Mouse (Mus musculus): Measurements from ENCODE around the gene Dgkb.

The Dgkb gene

DNA sequence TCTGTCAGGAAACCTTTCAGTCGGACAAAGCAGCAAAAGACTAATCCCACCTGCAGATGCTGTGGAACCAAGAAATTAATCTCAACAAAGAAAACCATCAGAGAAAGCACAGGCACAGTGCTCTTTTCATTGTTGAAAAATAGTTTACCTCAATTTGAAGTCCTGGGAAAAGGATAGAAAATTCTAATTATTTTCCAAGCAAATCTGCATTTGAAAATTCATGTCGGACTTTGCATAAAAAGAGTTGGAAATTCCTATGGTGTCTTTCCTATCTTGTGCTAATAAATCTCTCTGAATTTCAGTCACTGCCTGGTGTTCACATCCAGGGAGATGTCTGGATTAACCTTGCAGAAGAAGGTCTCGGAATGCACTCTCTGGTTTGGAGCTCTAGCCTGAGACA is at the start of gene Dgkb:
Gene Dgkb, plus strand, starts transcription at position 301 of the 400 bp plus-strand sequence.
- no peak for DNase-seq (ENCODE audit: low read depth, low spot score)

DNA sequence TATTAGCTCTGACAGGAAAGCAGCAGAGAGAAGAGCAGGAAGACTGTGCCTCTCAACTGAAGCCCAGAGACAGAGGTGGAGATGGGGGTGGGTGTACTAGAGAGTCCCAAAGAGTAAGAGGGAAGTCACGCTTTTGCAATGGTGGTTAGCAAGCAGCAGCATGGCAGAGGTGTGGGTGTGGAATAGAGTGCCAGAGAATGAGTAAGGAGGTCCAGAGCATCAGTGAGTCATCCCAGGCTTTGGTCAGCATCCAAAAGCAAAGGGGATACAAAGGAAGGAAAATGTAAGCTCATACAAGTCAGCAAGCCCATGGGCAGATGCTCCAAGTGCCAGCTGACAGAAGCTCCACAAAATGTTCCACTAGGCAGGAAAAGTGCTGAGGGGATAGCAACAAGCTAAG is 47.7 kb upstream of the Dgkb start:
- DNase-seq (ENCODE audit: low read depth, low spot score): no peak

GRCm38 (mm10) chr12:37773681-37774357 is 43.7 kb upstream of the Dgkb start:
- DNase-seq (ENCODE audit: low read depth, low spot score): peak; percentile 70

- no peak for DNase-seq (ENCODE audit: low read depth, low spot score)
These were observed 42.9 kb upstream of the Dgkb start for GRCm38 (mm10) chr12:37774591-37774990.

GRCm38 (mm10) chr12:37796265-37796928 is 21.1 kb upstream of the Dgkb start:
- DNase-seq (ENCODE audit: low read depth, low spot score): no peak

- no peak for DNase-seq (ENCODE audit: low read depth, low spot score)
These were observed 3.4 kb upstream of the Dgkb start for GRCm38 (mm10) chr12:37814122-37814521.

GRCm38 (mm10) chr12:37821052-37821810 is 3.7 kb downstream of the Dgkb start:
- DNase-seq (ENCODE audit: low read depth, low spot score): no peak

GRCm38 (mm10) chr12:37880042-37881017 is 62.8 kb downstream of the Dgkb start:
- DNase-seq (ENCODE audit: low read depth, low spot score): peak; percentile 76

- peak; percentile 10 for DNase-seq (ENCODE audit: low read depth, low spot score)
These were observed 63.9 kb downstream of the Dgkb start for GRCm38 (mm10) chr12:37881376-37881775.

- DNase-seq (ENCODE audit: low read depth, low spot score): no peak
These were observed 65.3 kb downstream of the Dgkb start for GRCm38 (mm10) chr12:37882796-37883195.

- DNase-seq (ENCODE audit: low read depth, low spot score): no peak
These were observed 66.3 kb downstream of the Dgkb start for GRCm38 (mm10) chr12:37883781-37884180.

DNA sequence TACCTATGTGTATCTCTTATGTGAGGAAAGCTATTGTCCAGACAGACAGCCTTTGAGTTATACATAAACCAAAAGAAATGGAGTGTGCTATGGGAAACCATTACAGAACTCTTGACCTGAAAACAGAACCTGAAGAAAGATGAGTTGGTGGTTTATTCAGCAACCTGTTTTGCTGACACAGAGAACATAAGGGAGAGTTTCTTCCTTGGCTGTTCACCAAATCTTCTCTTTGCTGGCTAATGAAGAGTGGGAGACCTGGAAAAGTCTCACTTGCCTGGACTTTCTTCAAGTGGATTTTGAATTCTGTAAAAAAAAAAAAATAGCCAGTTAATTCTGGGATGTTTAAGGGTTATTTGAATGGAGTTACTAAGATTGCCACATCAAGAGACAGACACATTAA is 71.1 kb downstream of the Dgkb start:
- no peak for DNase-seq (ENCODE audit: low read depth, low spot score)

GRCm38 (mm10) chr12:37889431-37889830 is 71.9 kb downstream of the Dgkb start:
- DNase-seq (ENCODE audit: low read depth, low spot score): no peak

DNA sequence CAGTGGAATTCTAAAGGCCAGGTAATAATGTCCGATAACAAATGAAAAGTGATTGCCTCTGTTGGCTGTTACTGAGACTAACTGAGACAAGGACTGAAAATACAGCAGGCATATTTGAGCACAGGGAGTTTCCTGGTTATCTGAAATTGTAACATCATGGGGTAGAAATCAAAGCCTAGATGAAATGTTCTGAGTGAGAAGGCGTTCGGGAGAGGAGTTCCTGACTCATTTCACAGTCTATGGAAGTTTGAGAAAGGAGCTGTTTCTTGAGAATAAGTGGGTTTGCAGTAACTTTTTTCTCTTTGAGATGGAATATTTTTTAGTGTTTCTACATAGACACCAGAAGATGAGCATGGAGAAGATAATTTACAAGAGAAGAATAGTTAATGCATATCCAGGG is 73.8 kb downstream of the Dgkb start:
- DNase-seq (ENCODE audit: low read depth, low spot score): no peak

GRCm38 (mm10) chr12:37942163-37942562 is 124.6 kb downstream of the Dgkb start:
- DNase-seq (ENCODE audit: low read depth, low spot score): no peak

DNA sequence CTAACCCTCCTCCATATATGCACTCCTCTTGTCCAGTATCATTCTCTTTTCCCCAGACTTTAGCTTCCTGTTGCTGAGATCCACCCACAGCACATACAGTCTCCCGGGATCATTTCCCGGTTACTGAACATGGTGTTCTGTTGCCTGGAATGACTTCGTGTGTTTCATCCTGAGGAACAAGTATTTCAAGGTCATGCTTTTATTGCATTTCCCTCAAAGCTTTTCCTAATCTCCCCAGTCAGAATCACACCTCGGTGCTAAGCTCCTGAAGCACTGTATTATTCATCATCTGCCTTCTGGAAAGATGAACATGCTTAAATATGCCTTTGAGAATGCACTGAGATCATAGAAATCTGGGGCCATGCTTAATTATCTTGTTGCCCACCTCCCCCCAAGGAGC is 138.7 kb downstream of the Dgkb start:
- no peak for DNase-seq (ENCODE audit: low read depth, low spot score)

- no peak for DNase-seq (ENCODE audit: low read depth, low spot score)
These were observed 154.0 kb downstream of the Dgkb start for GRCm38 (mm10) chr12:37971482-37971881.

GRCm38 (mm10) chr12:37978498-37979187 is 161.1 kb downstream of the Dgkb start:
- DNase-seq (ENCODE audit: low read depth, low spot score): no peak

DNA sequence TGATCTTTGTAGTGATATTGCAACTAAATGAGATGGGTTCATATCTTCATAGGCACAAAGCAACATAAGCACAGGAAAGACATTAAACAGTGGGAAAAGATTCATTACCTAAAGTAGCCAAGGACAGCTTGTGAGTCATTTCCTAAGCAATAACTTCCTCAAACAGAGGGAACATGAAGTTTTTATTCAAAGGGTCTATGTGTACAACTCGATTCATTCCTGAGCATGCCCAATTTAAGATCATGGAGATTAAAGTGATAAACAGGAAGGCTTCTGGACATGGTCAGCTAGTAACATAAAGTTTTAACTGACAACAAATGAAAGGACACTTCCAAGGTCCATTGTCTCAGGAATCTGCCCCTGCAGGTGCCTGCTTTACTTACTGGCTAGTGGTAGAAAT is 167.8 kb downstream of the Dgkb start:
- no peak for DNase-seq (ENCODE audit: low read depth, low spot score)

- DNase-seq (ENCODE audit: low read depth, low spot score): no peak
These were observed 170.6 kb downstream of the Dgkb start for GRCm38 (mm10) chr12:37988066-37988591.

- DNase-seq (ENCODE audit: low read depth, low spot score): no peak
These were observed 175.7 kb downstream of the Dgkb start for GRCm38 (mm10) chr12:37993221-37993620.
